Mouse (Mus musculus) frontal cortex, adult 2 months (tissue): Measurements from ENCODE around the gene Man2a2. TPM values are rescaled to one million over a fixed set of nuclear protein-coding genes. Genes with fewer than 3 reads are reported as not detected.
"Not testable (repeated sequence)": the region's sequence is repeated elsewhere in the genome, so short reads cannot be mapped to it uniquely, and the experiment has no call there.

Experiments used
- DNase-seq, 2 experiments: peaks; one replicate each; pipeline ENCODE4 v3.0.0; 2022; ENCODE audit warnings: low spot score in 1 of 2; ENCODE audit errors: extremely low spot score in 1 of 2
- polyA plus RNA-seq: library from polyadenylated mRNA; depleted of rRNA; stranded (reverse); fragments of >200 nt; gene quantifications from 2 replicates; pipeline ENCODE4 v1.2.3, GENCODE M21; 2012

Man2a2 gene
- polyA plus RNA-seq, 1 experiment: 129 TPM

GRCm38 (mm10) chr7:80341793-80342192 lies 29.4 kb downstream of the Man2a2 start:
- DNase-seq: no peak

- peak; percentile 49 to 74 for DNase-seq
Measured at GRCm38 (mm10) chr7:80340793-80341192, 30.4 kb downstream of the Man2a2 start, which contains the start of gene Unc45a. TSS of gene Unc45a (minus strand) at chr7:80341005.

GRCm38 (mm10) chr7:80339793-80340628 lies 31.2 kb downstream of the Man2a2 start:
- DNase-seq: peak; percentile 97 to 99

GRCm38 (mm10) chr7:80339371-80339770 lies 31.8 kb downstream of the Man2a2 start:
- no peak for DNase-seq

GRCm38 (mm10) chr7:80336932-80337331 lies 34.2 kb downstream of the Man2a2 start:
- no peak for DNase-seq

GRCm38 (mm10) chr7:80334848-80335247 lies 36.3 kb downstream of the Man2a2 start:
- DNase-seq: no peak

- DNase-seq: no peak
Measured at GRCm38 (mm10) chr7:80331433-80331832, 39.7 kb downstream of the Man2a2 start.

GRCm38 (mm10) chr7:80330278-80330677 lies 40.9 kb downstream of the Man2a2 start:
- DNase-seq: no peak

GRCm38 (mm10) chr7:80326076-80326475 lies 45.1 kb downstream of the Man2a2 start:
- no peak for DNase-seq

GRCm38 (mm10) chr7:80325292-80325868 lies 45.8 kb downstream of the Man2a2 start:
- DNase-seq: peak in 1 of 2 experiments; percentile 35

- DNase-seq: not testable (repeated sequence)
Measured at GRCm38 (mm10) chr7:80324816-80325119, 46.4 kb downstream of the Man2a2 start.

GRCm38 (mm10) chr7:80324043-80324815 lies 46.9 kb downstream of the Man2a2 start, which contains the start of gene Rccd1:
TSS of gene Rccd1 (minus strand) at chr7:80324454.
- DNase-seq: peak; percentile 93 to 96

- no peak for DNase-seq
Measured at GRCm38 (mm10) chr7:80323336-80323735, 47.8 kb downstream of the Man2a2 start.

GRCm38 (mm10) chr7:80319846-80320496 lies 51.2 kb downstream of the Man2a2 start:
- no peak for DNase-seq

GRCm38 (mm10) chr7:80318670-80319069 lies 52.5 kb downstream of the Man2a2 start:
- no peak for DNase-seq

- no peak for DNase-seq
Measured at GRCm38 (mm10) chr7:80317439-80318115, 53.6 kb downstream of the Man2a2 start.

GRCm38 (mm10) chr7:80315733-80316132 lies 55.4 kb downstream of the Man2a2 start:
- no peak for DNase-seq

- no peak for DNase-seq
Measured at GRCm38 (mm10) chr7:80310771-80311170, 60.4 kb downstream of the Man2a2 start.

- no peak for DNase-seq
Measured at GRCm38 (mm10) chr7:80307766-80308165, 63.4 kb downstream of the Man2a2 start.

GRCm38 (mm10) chr7:80301522-80301921 lies 69.7 kb downstream of the Man2a2 start:
- no peak for DNase-seq
